Mouse (Mus musculus): Measurements from ENCODE around the gene Zmynd8. TPM values are rescaled to one million over a fixed set of nuclear protein-coding genes. Genes with fewer than 3 reads are reported as not detected.

The Zmynd8 gene
- polyA plus RNA-seq, 1 experiment from 2014 or later = 45.3 TPM

DNA sequence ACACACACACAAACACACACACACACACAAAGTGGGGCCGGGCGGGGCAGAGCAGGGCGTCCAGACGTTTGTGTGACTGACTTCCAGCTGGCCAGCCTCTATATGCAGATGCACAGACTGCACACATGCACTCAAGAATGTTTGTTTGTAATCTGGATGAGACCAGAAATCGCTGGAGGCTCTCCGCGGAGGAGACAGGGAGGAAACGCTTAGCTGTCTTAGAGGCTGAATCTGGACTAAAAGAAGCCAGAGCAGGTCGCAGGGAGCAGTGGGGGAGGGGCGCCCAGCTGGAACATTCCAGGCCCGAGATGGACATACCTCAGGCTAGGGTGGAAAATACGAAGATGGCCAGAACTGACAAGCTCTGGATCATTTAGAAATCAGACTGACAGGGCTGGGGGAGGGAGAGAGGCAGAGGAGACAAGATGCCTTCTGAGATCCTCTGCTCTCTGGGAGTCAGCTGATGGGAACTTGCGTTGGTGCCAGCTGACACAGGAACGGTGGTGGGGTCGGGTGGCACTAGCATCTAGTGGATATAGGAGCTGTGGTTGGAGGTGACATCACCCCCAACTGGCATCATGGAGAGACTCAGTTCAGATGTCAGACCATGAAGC lies 7.6 kb upstream of the Zmynd8 start:
- Histone ChIP-seq H3K36me3 (ENCODE audit: control insufficient read depth, insufficient read depth, low read length) (no peaks in the 10 kb centered on the region), H3K4me2 (ENCODE audit: low read depth, low read length) (no peak overlapping the region), H3K4me1 (ENCODE audit: control insufficient read depth, insufficient read depth, low read length) (peaks cover 16% of the 10 kb centered on the region), H3K27ac (ENCODE audit: low read length) (peak overlapping the region; percentile 44), H3K4me3 (replicated peaks; ENCODE audit: low read length) (no peak overlapping the region), H3K27me3 (ENCODE audit: control insufficient read depth, insufficient read depth, low read length) (no peaks in the 10 kb centered on the region), H3K9ac (ENCODE audit: low read length) (peak overlapping the region; percentile 46; the same call in 1 of the 2 replicates), H3K9me3 (replicated peaks; ENCODE audit: control insufficient read depth, low read length) (no peaks in the 10 kb centered on the region)
- whole genome bisulfite sequencing = 19% methylated on average over 15 of the region's 15 CpGs
- ATAC-seq (ENCODE audit: insufficient read depth, low FRiP score) = peak; percentile 61; the same call in 1 of the 2 replicates

DNA sequence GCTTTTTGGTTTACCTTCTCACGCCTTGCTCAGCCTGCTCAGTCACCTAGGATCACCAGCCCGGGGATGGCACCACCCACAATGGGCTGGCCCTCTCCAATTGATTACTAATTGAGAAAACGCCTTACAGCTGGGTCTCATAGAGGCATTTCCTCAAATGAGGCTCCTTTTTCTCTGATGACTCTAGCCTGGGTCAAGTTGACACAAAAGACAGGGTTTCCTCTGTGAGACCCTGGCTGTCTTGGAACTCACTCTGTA lies 2.2 kb upstream of the Zmynd8 start:
- Histone ChIP-seq H3K27ac (ENCODE audit: low read length) (peak overlapping the region; percentile 95), H3K4me2 (ENCODE audit: low read depth, low read length) (peak overlapping the region; percentile 38; the same call in 1 of the 2 replicates), H3K4me3 (replicated peaks; ENCODE audit: low read length) (peak overlapping the region; percentile 23; the same call in 1 of the 2 replicates), H3K9me3 (replicated peaks; ENCODE audit: control insufficient read depth, low read length) (no peaks in the 10 kb centered on the region), H3K36me3 (ENCODE audit: control insufficient read depth, insufficient read depth, low read length) (no peaks in the 10 kb centered on the region), H3K27me3 (ENCODE audit: control insufficient read depth, insufficient read depth, low read length) (no peaks in the 10 kb centered on the region), H3K4me1 (ENCODE audit: control insufficient read depth, insufficient read depth, low read length) (peaks cover 29% of the 10 kb centered on the region), H3K9ac (ENCODE audit: low read length) (peak overlapping the region; percentile 56)
- peak; percentile 35; the same call in 1 of the 2 replicates for ATAC-seq (ENCODE audit: insufficient read depth, low FRiP score)
- WGBS = 33% methylated on average over 3 of the region's 3 CpGs

DNA sequence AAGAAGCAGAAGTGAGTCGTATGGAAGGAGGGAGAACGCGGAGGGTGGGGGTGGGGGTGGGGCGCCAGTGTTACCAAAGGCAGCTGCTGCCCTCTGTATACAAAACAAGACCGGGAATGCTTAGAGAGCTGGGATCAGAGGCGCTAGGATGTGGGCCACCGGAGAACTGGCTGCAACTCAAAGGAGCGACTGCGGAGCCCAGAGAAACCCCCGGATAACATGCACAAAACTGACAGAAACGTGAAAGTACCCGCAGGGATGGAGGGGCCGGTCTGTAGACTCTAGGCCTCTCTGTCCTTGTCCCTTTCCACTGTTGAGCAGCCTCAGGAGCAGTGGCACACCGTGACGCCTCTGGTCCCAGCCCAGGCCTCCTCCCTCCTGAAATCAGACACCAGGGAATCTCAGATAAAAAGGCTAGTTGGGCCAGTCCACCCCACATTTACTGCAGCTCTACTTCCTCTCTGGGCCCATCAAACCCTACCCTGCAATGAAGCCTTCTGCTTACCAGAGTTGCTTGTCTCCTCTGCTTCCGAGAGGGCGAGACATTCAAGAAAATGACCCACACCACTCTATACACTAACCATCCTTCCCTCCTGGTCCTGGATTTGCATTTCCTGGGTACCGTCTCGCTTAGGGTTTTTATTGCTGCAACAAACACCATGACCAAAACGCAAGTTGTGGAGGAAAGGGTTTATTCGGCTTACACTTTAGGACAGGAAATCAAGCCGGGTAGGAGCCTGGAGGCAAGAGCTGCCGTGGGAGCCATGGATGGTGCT lies 1.7 kb upstream of the Zmynd8 start:
- H3K27me3 ChIP-seq (ENCODE audit: control insufficient read depth, insufficient read depth, low read length) = no peaks in the 10 kb centered on the region
- peak overlapping the region; percentile 95 for H3K27ac ChIP-seq (ENCODE audit: low read length)
- H3K9ac ChIP-seq (ENCODE audit: low read length) = peak overlapping the region; percentile 56
- no peaks in the 10 kb centered on the region for H3K9me3 ChIP-seq (replicated peaks; ENCODE audit: control insufficient read depth, low read length)
- H3K36me3 ChIP-seq (ENCODE audit: control insufficient read depth, insufficient read depth, low read length) = no peaks in the 10 kb centered on the region
- peaks cover 24% of the 10 kb centered on the region for H3K4me1 ChIP-seq (ENCODE audit: control insufficient read depth, insufficient read depth, low read length)
- peak overlapping the region; percentile 38 for H3K4me2 ChIP-seq (ENCODE audit: low read depth, low read length)
- peak; percentile 61; the same call in 1 of the 2 replicates for ATAC-seq (ENCODE audit: insufficient read depth, low FRiP score)
- H3K4me3 ChIP-seq (replicated peaks; ENCODE audit: low read length) = peak overlapping the region; percentile 23
- 16% methylated on average over 23 of the region's 23 CpGs for WGBS

DNA sequence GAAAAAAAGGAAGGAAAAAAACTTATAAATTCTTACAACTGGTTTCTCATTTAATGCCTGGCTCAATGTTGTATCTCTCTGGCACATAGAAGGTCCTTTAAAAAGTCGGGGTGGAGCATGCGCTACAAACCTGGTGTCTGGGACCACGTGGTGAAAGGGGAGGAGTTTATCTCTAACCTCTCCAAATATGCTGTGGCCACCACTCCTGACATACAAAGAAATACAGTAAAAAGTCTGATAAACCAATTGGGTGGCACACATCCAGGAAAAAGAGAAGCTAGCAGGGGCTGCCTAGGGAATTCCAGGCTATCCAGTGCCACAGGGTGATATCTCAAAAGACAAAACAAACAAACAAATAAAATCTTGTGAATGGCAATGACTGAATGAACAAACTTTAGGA lies 1.1 kb upstream of the Zmynd8 start:
- Histone ChIP-seq H3K9me3 (replicated peaks; ENCODE audit: control insufficient read depth, low read length) (no peaks in the 10 kb centered on the region), H3K36me3 (ENCODE audit: control insufficient read depth, insufficient read depth, low read length) (no peaks in the 10 kb centered on the region), H3K9ac (ENCODE audit: low read length) (peak overlapping the region; percentile 56), H3K4me2 (ENCODE audit: low read depth, low read length) (peak overlapping the region; percentile 38), H3K27ac (ENCODE audit: low read length) (peak overlapping the region; percentile 95), H3K4me1 (ENCODE audit: control insufficient read depth, insufficient read depth, low read length) (peaks cover 27% of the 10 kb centered on the region), H3K4me3 (replicated peaks; ENCODE audit: low read length) (peak overlapping the region; percentile 23; the same call in 1 of the 2 replicates), H3K27me3 (ENCODE audit: control insufficient read depth, insufficient read depth, low read length) (no peaks in the 10 kb centered on the region)
- 15% methylated on average over 3 of the region's 3 CpGs for WGBS
- peak; percentile 54; the same call in 1 of the 2 replicates for ATAC-seq (ENCODE audit: insufficient read depth, low FRiP score)

DNA sequence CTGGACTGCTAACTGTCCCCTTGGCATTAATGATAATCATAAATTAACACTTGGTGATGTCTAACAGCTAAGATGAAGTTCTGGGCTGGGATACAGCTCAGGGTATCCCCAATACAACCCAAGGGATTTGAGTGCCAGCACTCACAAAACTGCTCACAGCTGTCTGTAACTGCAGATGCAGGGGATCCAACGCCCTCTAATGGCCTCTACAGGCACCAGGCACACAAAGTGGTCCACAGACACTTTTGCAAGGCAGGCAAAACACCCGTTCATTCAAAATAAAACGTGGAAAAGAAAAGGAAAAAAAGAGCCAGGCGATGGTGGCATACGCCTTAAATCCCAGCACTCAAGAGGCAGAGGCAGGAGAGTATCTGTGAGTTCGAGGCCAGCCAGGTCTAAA lies 658 bp upstream of the Zmynd8 start:
- Histone ChIP-seq H3K36me3 (ENCODE audit: control insufficient read depth, insufficient read depth, low read length) (no peaks in the 10 kb centered on the region), H3K9me3 (replicated peaks; ENCODE audit: control insufficient read depth, low read length) (no peaks in the 10 kb centered on the region), H3K27ac (ENCODE audit: low read length) (peak overlapping the region; percentile 95; the same call in 1 of the 2 replicates), H3K9ac (ENCODE audit: low read length) (no peak overlapping the region), H3K4me1 (ENCODE audit: control insufficient read depth, insufficient read depth, low read length) (peaks cover 27% of the 10 kb centered on the region), H3K27me3 (ENCODE audit: control insufficient read depth, insufficient read depth, low read length) (no peaks in the 10 kb centered on the region), H3K4me2 (ENCODE audit: low read depth, low read length) (no peak overlapping the region), H3K4me3 (replicated peaks; ENCODE audit: low read length) (no peak overlapping the region)
- 60% methylated on average over 6 of the region's 6 CpGs for WGBS
- ATAC-seq (ENCODE audit: insufficient read depth, low FRiP score) = no peak

DNA sequence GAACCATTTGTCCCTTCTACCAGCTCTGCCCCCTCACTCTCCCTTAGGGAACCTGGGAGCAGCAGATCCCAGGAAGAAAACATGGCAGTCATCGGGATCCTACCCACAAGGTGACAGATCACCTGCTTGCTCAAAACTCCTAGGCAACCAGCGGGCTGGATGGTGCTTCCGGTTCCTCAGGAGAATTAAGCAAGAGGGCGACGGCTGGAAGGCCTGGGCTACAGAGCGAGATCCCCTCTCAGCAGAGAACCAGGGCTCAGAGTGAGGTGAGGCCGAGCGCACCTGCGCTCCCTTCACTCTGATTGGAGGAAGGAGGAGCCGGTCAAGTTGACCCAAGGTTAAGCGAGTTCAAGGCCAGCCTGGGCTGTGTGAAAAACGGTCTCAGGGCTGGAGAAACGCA lies 2.6 kb downstream of the Zmynd8 start:
- WGBS = 74% methylated on average over 13 of the region's 13 CpGs
- Histone ChIP-seq H3K27me3 (ENCODE audit: control insufficient read depth, insufficient read depth, low read length) (no peaks in the 10 kb centered on the region), H3K27ac (ENCODE audit: low read length) (no peak overlapping the region), H3K9ac (ENCODE audit: low read length) (no peak overlapping the region), H3K4me3 (replicated peaks; ENCODE audit: low read length) (no peak overlapping the region), H3K9me3 (replicated peaks; ENCODE audit: control insufficient read depth, low read length) (no peaks in the 10 kb centered on the region), H3K4me2 (ENCODE audit: low read depth, low read length) (no peak overlapping the region), H3K36me3 (ENCODE audit: control insufficient read depth, insufficient read depth, low read length) (no peaks in the 10 kb centered on the region), H3K4me1 (ENCODE audit: control insufficient read depth, insufficient read depth, low read length) (peaks cover 29% of the 10 kb centered on the region)
- ATAC-seq (ENCODE audit: insufficient read depth, low FRiP score) = no peak

DNA sequence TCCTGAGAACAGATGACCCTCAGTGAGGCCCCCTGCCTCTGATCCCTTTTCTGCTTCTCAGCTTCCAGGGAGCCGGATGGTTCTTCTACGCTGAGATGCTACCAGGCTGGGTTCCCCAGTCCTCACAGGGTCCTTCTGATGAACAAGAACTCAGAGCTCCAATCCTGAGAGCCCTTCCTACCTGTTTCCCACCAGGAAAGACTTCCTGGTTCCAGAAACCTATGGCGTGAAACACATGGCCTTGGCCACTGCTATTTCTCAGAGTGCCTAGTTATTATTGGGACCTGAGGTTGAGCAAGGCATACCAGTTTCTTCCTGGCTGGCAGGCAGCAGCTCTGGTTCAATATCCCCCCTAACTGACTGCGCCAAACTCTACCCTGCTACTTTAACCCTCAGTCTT lies 3.1 kb downstream of the Zmynd8 start:
- Histone ChIP-seq H3K36me3 (ENCODE audit: control insufficient read depth, insufficient read depth, low read length) (no peaks in the 10 kb centered on the region), H3K4me1 (ENCODE audit: control insufficient read depth, insufficient read depth, low read length) (peaks cover 26% of the 10 kb centered on the region), H3K9ac (ENCODE audit: low read length) (no peak overlapping the region), H3K27ac (ENCODE audit: low read length) (peak overlapping the region; percentile 66), H3K4me3 (replicated peaks; ENCODE audit: low read length) (no peak overlapping the region), H3K27me3 (ENCODE audit: control insufficient read depth, insufficient read depth, low read length) (no peaks in the 10 kb centered on the region), H3K4me2 (ENCODE audit: low read depth, low read length) (no peak overlapping the region), H3K9me3 (replicated peaks; ENCODE audit: control insufficient read depth, low read length) (no peaks in the 10 kb centered on the region)
- no peak for ATAC-seq (ENCODE audit: insufficient read depth, low FRiP score)
- 90% methylated on average over 4 of the region's 4 CpGs for WGBS

DNA sequence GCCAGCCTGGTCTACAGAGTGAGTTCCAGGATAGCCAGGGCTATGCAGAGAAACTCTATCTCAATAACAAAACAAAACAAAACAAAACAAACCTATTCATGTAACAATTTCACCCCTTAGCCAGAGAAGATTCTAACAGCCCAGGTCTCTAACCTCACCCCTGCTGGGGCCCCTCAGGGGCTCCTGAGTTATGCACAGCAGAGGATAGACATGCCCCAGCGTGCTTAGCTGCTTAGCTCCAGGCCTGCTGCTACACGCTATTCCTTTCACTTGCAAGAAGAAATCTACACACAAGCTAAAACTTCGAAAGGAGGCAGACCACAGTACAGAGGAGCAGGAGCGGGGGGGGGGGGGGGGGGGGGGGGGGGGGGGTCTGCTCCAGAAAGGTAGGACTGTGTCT lies 4.3 kb downstream of the Zmynd8 start:
- 20% methylated on average over 3 of the region's 4 CpGs for whole genome bisulfite sequencing
- ATAC-seq (ENCODE audit: insufficient read depth, low FRiP score) = peak; percentile 30; the same call in 1 of the 2 replicates
- no peaks in the 10 kb centered on the region for H3K36me3 ChIP-seq (ENCODE audit: control insufficient read depth, insufficient read depth, low read length)
- H3K27me3 ChIP-seq (ENCODE audit: control insufficient read depth, insufficient read depth, low read length) = no peaks in the 10 kb centered on the region
- H3K4me1 ChIP-seq (ENCODE audit: control insufficient read depth, insufficient read depth, low read length) = peaks cover 25% of the 10 kb centered on the region
- no peak overlapping the region for H3K4me3 ChIP-seq (replicated peaks; ENCODE audit: low read length)
- no peak overlapping the region; the same call in 1 of the 2 replicates for H3K27ac ChIP-seq (ENCODE audit: low read length)
- H3K4me2 ChIP-seq (ENCODE audit: low read depth, low read length) = no peak overlapping the region
- H3K9me3 ChIP-seq (replicated peaks; ENCODE audit: control insufficient read depth, low read length) = no peaks in the 10 kb centered on the region
- peak overlapping the region; percentile 39; the same call in 1 of the 2 replicates for H3K9ac ChIP-seq (ENCODE audit: low read length)

DNA sequence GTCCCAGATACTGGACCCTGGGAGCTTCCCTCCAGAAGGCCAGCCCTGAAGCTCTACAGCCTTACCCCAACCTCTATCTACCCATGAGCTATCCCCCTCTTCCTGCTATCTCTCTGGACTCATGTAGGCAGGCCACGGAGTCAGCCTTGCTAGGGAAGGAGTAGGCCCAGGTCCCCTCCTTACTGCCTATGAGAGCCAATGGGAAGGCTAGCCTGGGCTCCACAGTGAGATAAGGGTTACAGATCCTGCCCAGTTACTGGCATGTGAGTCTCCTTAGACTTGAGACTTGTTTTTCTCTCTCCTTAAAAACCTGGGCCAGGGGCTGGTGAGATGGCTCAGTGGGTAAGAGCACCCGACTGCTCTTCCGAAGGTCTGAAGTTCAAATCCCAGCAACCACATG lies 5.6 kb downstream of the Zmynd8 start:
- Histone ChIP-seq H3K9me3 (replicated peaks; ENCODE audit: control insufficient read depth, low read length) (no peaks in the 10 kb centered on the region), H3K4me3 (replicated peaks; ENCODE audit: low read length) (no peak overlapping the region), H3K27me3 (ENCODE audit: control insufficient read depth, insufficient read depth, low read length) (no peaks in the 10 kb centered on the region), H3K4me1 (ENCODE audit: control insufficient read depth, insufficient read depth, low read length) (peaks cover 29% of the 10 kb centered on the region), H3K9ac (ENCODE audit: low read length) (no peak overlapping the region), H3K4me2 (ENCODE audit: low read depth, low read length) (no peak overlapping the region), H3K36me3 (ENCODE audit: control insufficient read depth, insufficient read depth, low read length) (no peaks in the 10 kb centered on the region), H3K27ac (ENCODE audit: low read length) (no peak overlapping the region)
- WGBS = 81% methylated on average over 3 of the region's 3 CpGs
- no peak for ATAC-seq (ENCODE audit: insufficient read depth, low FRiP score)
